Mouse (Mus musculus): Measurements from ENCODE around the gene Spats2.

DNA sequence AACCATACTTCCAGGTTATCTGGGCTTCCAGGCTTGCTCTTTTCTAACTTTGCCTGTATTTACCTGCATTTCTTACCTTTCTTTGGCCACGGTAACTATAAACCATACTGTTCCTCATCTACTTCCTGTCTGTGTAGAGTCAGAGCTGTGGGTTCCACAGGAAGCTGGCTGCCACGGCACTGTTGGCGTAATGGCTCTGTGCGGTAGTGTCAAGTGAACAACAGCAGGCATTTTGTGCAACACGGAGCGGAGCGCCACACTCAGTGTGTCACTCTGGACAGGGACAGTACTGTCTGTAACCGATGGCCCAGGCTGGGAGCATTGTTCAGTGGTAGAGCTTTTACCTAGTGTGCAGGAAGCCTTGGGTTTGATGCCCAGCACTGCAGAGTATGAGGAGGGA, 27.8 kb downstream of the Spats2 start:
- TF ChIP-seq TAL1 (IDR thresholded peaks at IDR 0.05; ENCODE audit: low read length) (no peak), GATA1 (IDR thresholded peaks at IDR 0.05; ENCODE audit: low read length) (no peak)

All from erythroblast, embryonic 14.5 days (primary cell).